Mouse (Mus musculus): ENCODE data around the gene Casd1. TPM values are rescaled to one million over a fixed set of nuclear protein-coding genes. Genes with fewer than 3 reads are reported as not detected.

Casd1 gene
- polyA plus RNA-seq, 1 experiment: 22.7 TPM

DNA sequence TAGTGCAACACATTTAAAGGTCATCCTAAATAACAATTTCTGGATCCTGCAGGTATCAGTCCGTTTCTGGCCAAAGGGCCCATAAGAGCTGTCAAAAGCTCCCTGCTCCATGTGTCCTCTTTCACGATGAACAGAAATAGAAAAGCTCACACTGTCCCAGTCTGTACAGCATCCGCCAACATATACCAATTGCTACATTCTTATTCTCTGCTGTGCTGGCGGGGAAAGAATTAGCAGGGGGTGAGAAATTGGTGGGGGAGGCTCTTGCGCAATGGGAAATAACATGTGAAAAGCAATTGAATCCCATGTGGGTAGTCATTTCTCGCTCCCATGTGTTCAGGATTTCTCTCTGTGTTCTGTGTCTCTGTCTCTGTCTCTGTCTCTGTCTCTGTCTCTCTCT lies 22.3 kb upstream of the Casd1 start:
- Histone ChIP-seq H3K4me3 (ENCODE audit: insufficient read depth, low read length) (no peak overlapping the region), H3K4me1 (ENCODE audit: control insufficient read depth, insufficient read depth, low read length) (no peaks in the 10 kb centered on the region; the same call in 1 of the 2 replicates), H3K27ac (ENCODE audit: insufficient read depth, low read depth, low read length) (no peak overlapping the region)
- TF ChIP-seq POLR2A (IDR thresholded peaks at IDR 0.05; ENCODE audit: borderline replicate concordance, low read depth, low read length): no peak
- no peak for TF ChIP-seq CTCF (IDR thresholded peaks at IDR 0.05; ENCODE audit: low read depth, low read length)

DNA sequence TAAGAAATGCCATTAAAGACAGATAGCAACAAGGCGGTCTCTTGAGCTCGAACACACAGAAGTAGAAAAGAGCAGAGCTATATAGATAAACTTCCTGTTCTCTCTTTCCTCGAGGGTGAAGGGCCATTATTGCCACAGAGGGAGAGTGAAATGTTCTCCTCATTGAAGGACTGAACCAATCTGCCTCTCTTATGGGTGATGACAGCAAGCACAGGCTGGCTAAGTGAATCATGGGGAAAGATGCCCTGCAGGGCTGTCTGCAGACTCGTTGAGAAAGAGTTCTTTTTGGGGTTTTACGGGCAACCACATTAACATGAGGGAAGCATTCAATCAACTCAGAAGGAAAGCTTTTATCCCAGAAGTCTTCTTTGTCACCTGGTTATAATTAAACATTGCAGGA lies 21.0 kb upstream of the Casd1 start:
- Histone ChIP-seq H3K4me3 (ENCODE audit: insufficient read depth, low read length) (no peak overlapping the region), H3K4me1 (ENCODE audit: control insufficient read depth, insufficient read depth, low read length) (no peaks in the 10 kb centered on the region; the same call in 1 of the 2 replicates), H3K27ac (ENCODE audit: insufficient read depth, low read depth, low read length) (no peak overlapping the region)
- TF ChIP-seq POLR2A (IDR thresholded peaks at IDR 0.05; ENCODE audit: borderline replicate concordance, low read depth, low read length) (no peak), CTCF (IDR thresholded peaks at IDR 0.05; ENCODE audit: low read depth, low read length) (no peak)

DNA sequence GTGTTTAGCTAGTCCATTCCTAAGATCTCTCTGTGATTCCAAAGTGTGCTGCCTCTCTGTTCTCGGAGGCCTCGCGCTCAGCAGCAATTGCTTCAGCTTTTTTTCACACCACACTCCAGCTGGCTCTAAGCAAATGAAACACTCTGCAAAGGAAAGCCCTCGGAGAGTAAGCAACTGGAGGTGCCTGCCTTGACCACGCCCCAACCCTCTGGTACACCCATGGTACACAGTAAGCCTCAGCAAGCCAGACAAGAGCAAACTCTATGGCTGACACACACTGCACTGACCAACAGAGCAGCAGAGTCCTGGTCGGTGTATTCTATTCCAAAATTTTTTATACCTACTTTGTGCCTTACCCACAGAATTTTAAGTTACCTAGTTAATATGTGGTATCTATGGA lies 17.2 kb upstream of the Casd1 start:
- H3K4me3 ChIP-seq (ENCODE audit: insufficient read depth, low read length): no peak overlapping the region
- TF ChIP-seq POLR2A (IDR thresholded peaks at IDR 0.05; ENCODE audit: borderline replicate concordance, low read depth, low read length) (no peak), CTCF (IDR thresholded peaks at IDR 0.05; ENCODE audit: low read depth, low read length) (no peak)
- H3K4me1 ChIP-seq (ENCODE audit: control insufficient read depth, insufficient read depth, low read length): peaks cover 6% of the 10 kb centered on the region
- H3K27ac ChIP-seq (ENCODE audit: insufficient read depth, low read depth, low read length): no peak overlapping the region

DNA sequence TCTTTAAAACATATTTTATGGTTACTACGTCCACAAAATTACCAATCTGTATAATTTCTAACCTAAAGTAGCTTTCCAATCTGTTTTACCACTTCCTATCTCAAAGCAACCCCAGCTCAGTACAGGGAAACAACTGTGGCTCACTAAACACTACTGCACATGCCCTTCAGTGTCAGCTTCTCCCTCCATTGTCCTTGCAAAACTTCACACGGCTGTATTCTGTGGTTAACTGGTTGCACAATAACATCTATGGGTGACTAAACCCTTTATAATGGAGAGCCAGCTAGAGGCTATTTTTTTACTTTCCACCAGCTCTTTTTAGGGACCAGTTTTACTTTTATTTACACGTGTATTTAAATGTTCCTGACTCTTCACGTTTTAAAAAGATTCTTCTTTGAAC lies 12.7 kb upstream of the Casd1 start:
- H3K27ac ChIP-seq (ENCODE audit: insufficient read depth, low read depth, low read length): no peak overlapping the region
- TF ChIP-seq POLR2A (IDR thresholded peaks at IDR 0.05; ENCODE audit: borderline replicate concordance, low read depth, low read length) (no peak), CTCF (IDR thresholded peaks at IDR 0.05; ENCODE audit: low read depth, low read length) (no peak)
- H3K4me3 ChIP-seq (ENCODE audit: insufficient read depth, low read length): no peak overlapping the region
- peaks cover 21% of the 10 kb centered on the region for H3K4me1 ChIP-seq (ENCODE audit: control insufficient read depth, insufficient read depth, low read length)

DNA sequence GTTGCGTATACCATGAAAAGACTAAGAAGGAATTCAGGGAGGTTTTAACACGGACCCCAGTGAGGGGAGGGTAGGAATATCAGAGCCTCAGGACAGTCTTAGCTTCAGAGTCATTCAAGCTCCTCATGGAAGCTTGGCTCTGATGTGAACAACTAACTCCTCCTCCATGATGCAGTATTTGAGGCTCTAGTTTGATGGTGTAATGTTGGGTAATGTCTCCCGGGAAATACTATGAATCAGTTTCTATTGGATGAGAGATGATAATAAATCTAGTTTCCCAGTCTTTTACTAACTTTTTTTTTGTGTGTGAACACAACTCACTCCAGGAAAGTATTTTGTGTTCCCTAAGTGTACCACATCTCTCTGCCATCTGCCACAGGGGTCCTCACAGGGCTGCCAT lies 11.9 kb upstream of the Casd1 start:
- no peak for TF ChIP-seq POLR2A (IDR thresholded peaks at IDR 0.05; ENCODE audit: borderline replicate concordance, low read depth, low read length)
- TF ChIP-seq CTCF (IDR thresholded peaks at IDR 0.05; ENCODE audit: low read depth, low read length): no peak
- no peak overlapping the region for H3K27ac ChIP-seq (ENCODE audit: insufficient read depth, low read depth, low read length)
- no peak overlapping the region for H3K4me3 ChIP-seq (ENCODE audit: insufficient read depth, low read length)
- H3K4me1 ChIP-seq (ENCODE audit: control insufficient read depth, insufficient read depth, low read length): peaks cover 21% of the 10 kb centered on the region

DNA sequence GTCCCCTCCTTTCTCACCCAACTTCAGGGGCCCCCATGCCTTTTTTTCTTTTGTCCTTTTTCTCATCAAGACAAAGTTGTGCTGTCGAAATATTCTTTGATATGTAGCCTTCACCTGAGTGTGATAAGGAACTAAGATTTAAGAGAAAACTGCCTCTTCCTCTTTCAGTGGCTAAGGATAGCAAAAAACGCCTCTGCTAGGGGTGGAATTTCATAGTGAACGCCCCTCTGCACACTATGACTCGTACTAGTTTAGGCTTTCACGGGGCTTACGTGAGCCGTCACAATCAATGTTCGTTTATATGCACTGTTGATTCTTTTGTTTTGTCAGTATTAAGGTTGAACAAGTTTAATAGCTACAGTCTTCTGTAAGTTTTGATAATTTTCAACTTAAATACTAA lies 10.6 kb upstream of the Casd1 start:
- Histone ChIP-seq H3K4me3 (ENCODE audit: insufficient read depth, low read length) (no peak overlapping the region), H3K4me1 (ENCODE audit: control insufficient read depth, insufficient read depth, low read length) (peaks cover 21% of the 10 kb centered on the region), H3K27ac (ENCODE audit: insufficient read depth, low read depth, low read length) (no peak overlapping the region)
- no peak for TF ChIP-seq POLR2A (IDR thresholded peaks at IDR 0.05; ENCODE audit: borderline replicate concordance, low read depth, low read length)
- TF ChIP-seq CTCF (IDR thresholded peaks at IDR 0.05; ENCODE audit: low read depth, low read length): no peak

DNA sequence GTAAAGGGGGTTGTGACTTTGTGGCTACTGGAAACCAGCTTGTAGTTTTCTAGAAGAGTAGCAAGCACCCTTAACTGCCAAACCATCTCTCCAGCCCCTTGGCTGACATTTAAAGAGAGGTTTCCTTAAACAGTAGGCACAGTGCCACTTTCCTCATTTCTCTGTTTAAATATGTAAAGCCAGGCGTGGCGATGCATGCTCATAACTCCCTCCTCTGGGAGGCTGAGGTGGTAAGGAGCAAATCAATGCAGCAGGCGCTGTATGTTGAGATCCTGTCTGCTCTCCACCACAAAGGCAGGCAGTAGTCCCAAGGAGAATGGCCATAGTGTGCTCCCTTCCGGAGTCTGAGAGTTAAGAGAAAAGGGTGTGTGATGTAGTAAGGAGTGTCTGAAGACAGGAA lies 2.9 kb upstream of the Casd1 start:
- Histone ChIP-seq H3K27ac (ENCODE audit: insufficient read depth, low read depth, low read length) (no peak overlapping the region), H3K4me3 (ENCODE audit: insufficient read depth, low read length) (no peak overlapping the region), H3K4me1 (ENCODE audit: control insufficient read depth, insufficient read depth, low read length) (peaks cover 5% of the 10 kb centered on the region)
- TF ChIP-seq POLR2A (IDR thresholded peaks at IDR 0.05; ENCODE audit: borderline replicate concordance, low read depth, low read length): no peak
- no peak for TF ChIP-seq CTCF (IDR thresholded peaks at IDR 0.05; ENCODE audit: low read depth, low read length)

DNA sequence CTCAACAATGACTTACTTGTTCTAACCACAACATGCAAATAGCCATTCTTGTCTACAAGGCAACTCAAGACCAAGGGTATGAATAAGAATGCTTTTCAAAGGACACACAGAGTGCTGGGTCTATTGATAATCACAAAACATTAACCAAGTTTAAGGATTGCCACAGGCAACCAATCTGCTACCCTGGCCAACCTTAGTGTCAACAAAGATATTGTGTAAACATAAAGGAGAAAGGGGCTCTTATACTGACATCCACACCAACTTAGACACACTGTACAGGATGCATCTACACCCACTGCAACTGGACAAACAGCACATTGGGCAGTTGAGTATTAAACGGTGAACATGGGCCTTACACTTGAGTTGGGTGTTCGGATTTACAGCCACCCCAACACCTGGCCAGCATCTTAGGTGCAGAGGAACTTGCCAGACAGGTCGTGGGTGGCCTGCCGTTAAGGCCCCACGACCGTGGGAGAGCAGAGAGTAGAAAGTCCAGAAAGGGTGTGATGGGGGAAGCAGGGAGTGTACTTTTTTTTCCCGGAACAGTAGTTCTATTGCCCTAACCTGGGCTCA lies 468 bp upstream of the Casd1 start:
- TF ChIP-seq POLR2A (IDR thresholded peaks at IDR 0.05; ENCODE audit: borderline replicate concordance, low read depth, low read length) (no peak), CTCF (IDR thresholded peaks at IDR 0.05; ENCODE audit: low read depth, low read length) (no peak)

DNA sequence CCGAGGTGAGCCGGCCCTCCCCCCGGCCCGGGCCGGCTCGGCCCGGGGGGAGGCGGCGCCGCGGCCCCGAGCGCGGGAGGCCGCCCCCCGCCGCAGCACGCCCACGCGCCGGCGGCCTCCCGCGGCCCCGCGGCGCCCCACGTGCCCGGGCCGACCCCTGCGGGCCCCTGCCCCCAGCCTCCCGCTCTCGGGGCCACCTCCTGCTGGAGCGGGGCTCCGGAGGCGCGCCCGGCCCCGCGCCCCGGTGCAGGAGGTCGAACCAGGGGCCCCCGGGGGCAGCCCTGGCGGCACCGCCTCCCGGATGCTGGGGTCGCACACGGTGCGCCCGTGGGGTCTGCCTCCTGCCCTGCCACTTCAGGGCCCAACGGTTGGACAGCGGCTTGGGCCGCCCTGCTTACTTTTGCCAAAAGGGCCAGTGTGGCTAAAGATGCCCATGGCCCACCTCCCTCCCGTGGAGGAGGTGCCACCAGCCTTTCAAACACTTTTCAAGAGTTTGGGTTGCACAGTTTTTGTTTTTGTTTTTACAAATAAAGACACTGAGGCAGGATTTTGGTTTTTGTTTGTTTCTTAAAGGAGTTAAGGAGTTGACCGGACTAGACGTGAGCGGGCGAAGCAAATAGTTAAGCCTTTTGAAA lies 775 bp downstream of the Casd1 start:
- no peak for TF ChIP-seq POLR2A (IDR thresholded peaks at IDR 0.05; ENCODE audit: borderline replicate concordance, low read depth, low read length)
- no peak for TF ChIP-seq CTCF (IDR thresholded peaks at IDR 0.05; ENCODE audit: low read depth, low read length)

More for the DNA sequence above, 468 bp upstream of the Casd1 start:
- Histone ChIP-seq H3K4me1 (ENCODE audit: control insufficient read depth, insufficient read depth, low read length) (peaks cover 5% of the 10 kb centered on the region), H3K4me3 (ENCODE audit: insufficient read depth, low read length) (peak overlapping the region; percentile 80), H3K27ac (ENCODE audit: insufficient read depth, low read depth, low read length) (no peak overlapping the region)

DNA sequence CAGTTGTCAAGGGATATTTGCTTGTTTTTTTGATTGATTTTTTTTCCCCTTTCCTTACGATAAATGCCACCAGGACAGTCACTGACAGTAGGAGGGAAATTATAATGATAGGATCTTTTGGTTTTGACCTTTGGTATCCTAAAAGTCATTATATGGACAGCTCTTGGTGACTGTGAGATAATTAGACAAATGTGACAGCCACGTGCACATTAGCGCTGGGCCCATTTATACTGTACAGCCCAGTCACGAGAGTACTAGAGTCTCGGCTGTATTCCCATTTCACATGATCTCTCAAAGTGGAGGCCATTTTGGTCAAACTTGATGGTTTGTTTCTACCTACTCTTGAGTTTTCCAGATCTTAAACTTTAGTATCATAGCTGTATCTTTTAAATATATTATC lies 1.4 kb downstream of the Casd1 start:
- peaks cover 8% of the 10 kb centered on the region for H3K4me1 ChIP-seq (ENCODE audit: control insufficient read depth, insufficient read depth, low read length)
- no peak for TF ChIP-seq CTCF (IDR thresholded peaks at IDR 0.05; ENCODE audit: low read depth, low read length)
- TF ChIP-seq POLR2A (IDR thresholded peaks at IDR 0.05; ENCODE audit: borderline replicate concordance, low read depth, low read length): no peak
- no peak overlapping the region for H3K27ac ChIP-seq (ENCODE audit: insufficient read depth, low read depth, low read length)
- H3K4me3 ChIP-seq (ENCODE audit: insufficient read depth, low read length): peak overlapping the region; percentile 80

More for the DNA sequence above, 775 bp downstream of the Casd1 start:
- Histone ChIP-seq H3K4me1 (ENCODE audit: control insufficient read depth, insufficient read depth, low read length) (peaks cover 8% of the 10 kb centered on the region), H3K27ac (ENCODE audit: insufficient read depth, low read depth, low read length) (peak overlapping the region; percentile 17), H3K4me3 (ENCODE audit: insufficient read depth, low read length) (peak overlapping the region; percentile 80)

Data from bone marrow macrophage, adult 2 months (primary cell).